Mouse (Mus musculus): ENCODE results near the gene Cntnap5a. TPM values are rescaled to one million over a fixed set of nuclear protein-coding genes. Genes with fewer than 3 reads are reported as not detected.

Cntnap5a gene
- total and polyA plus RNA-seq, 3 experiments: not detected

GRCm38 (mm10) chr1:116353669-116354068 is 669.1 kb downstream of the Cntnap5a start:
- H3K36me3 ChIP-seq (replicated peaks in 1 of 2; ENCODE audit: control insufficient read depth in 1 of 2, insufficient read depth in 1 of 2, low read length in 1 of 2): no peaks in the 10 kb centered on the region
- dilution Hi-C loops (cut with MboI; ENCODE audit: extremely low pct_ligation_motif_present, extremely low pct_unique_long_range_greater_than_20kb, low sequenced_read_pairs): no loop called here
- H3K4me2 ChIP-seq (ENCODE audit: insufficient read depth, low read depth, poor library complexity, severe bottlenecking): no peak overlapping the region
- no peak overlapping the region for H3K4me3 ChIP-seq (replicated peaks in 1 of 3; ENCODE audit: low read depth in 2 of 3, low read length in 2 of 3, poor library complexity in 1 of 3)
- no peak for DNase-seq (ENCODE audit: extremely low read depth)
- no peaks in the 10 kb centered on the region for H3K27me3 ChIP-seq (replicated peaks)
- in situ Hi-C loops (cut with MboI; ENCODE audit: low pct_ligation_motif_present, low pct_unique_long_range_greater_than_20kb, low sequenced_read_pairs): no loop called here
- H3K79me2 ChIP-seq (replicated peaks; ENCODE audit: control insufficient read depth, extremely low read depth, insufficient read depth, poor library complexity, severe bottlenecking): no peaks in the 10 kb centered on the region
- no peaks in the 10 kb centered on the region for H3K4me1 ChIP-seq (ENCODE audit: control insufficient read depth in 1 of 2, insufficient read depth in 2 of 2)
- peaks cover 16% of the 10 kb centered on the region for H3K9me3 ChIP-seq (replicated peaks; ENCODE audit: low read length)
- no peak overlapping the region for H3K9ac ChIP-seq (ENCODE audit: insufficient read depth, low read depth)
- TF ChIP-seq CHD1 (IDR thresholded peaks at IDR 0.05; ENCODE audit: low read depth, low read length): no peak
- TF ChIP-seq RCOR1 (conservative IDR thresholded peaks at IDR 0.05; ENCODE audit: low read depth, low read length): no peak
- TF ChIP-seq JUN (IDR thresholded peaks at IDR 0.05; ENCODE audit: insufficient read depth, low read depth, low read length): no peak
- no peak for TF ChIP-seq IRF4 (IDR thresholded peaks at IDR 0.05; ENCODE audit: low read depth, low read length)
- TF ChIP-seq ZNF384 (IDR thresholded peaks at IDR 0.05; ENCODE audit: low read depth, low read length): no peak
- no peak for TF ChIP-seq MXI1 (IDR thresholded peaks at IDR 0.05; ENCODE audit: low read depth, low read length)
- TF ChIP-seq POLR2AphosphoS2 (IDR thresholded peaks at IDR 0.05; ENCODE audit: low read depth, low read length): no peak
- TF ChIP-seq UBTF (IDR thresholded peaks at IDR 0.05; ENCODE audit: low read depth, low read length): no peak
- no peak for TF ChIP-seq TBP (conservative IDR thresholded peaks at IDR 0.05; ENCODE audit: low read depth, low read length)
- no peak for TF ChIP-seq RAD21 (IDR thresholded peaks at IDR 0.05; ENCODE audit: low read depth, low read length)
- no peak for TF ChIP-seq KAT2A (IDR thresholded peaks at IDR 0.05; ENCODE audit: insufficient replicate concordance, low read length)
- TF ChIP-seq MAFK (IDR thresholded peaks at IDR 0.05; ENCODE audit: insufficient replicate concordance, low read length): no peak
- no peak overlapping the region for H3K27ac ChIP-seq (ENCODE audit: insufficient read depth, low read depth)

GRCm38 (mm10) chr1:116365606-116366005 is 681.0 kb downstream of the Cntnap5a start:
- dilution Hi-C loops (cut with MboI; ENCODE audit: extremely low pct_ligation_motif_present, extremely low pct_unique_long_range_greater_than_20kb, low sequenced_read_pairs): no loop called here
- Histone ChIP-seq H3K27ac (ENCODE audit: insufficient read depth, low read depth) (no peak overlapping the region), H3K9me3 (replicated peaks; ENCODE audit: low read length) (peaks cover 36% of the 10 kb centered on the region), H3K36me3 (replicated peaks in 1 of 2; ENCODE audit: control insufficient read depth in 1 of 2, insufficient read depth in 1 of 2, low read length in 1 of 2) (no peaks in the 10 kb centered on the region), H3K79me2 (replicated peaks; ENCODE audit: control insufficient read depth, extremely low read depth, insufficient read depth, poor library complexity, severe bottlenecking) (no peaks in the 10 kb centered on the region), H3K27me3 (replicated peaks) (no peaks in the 10 kb centered on the region), H3K4me2 (ENCODE audit: insufficient read depth, low read depth, poor library complexity, severe bottlenecking) (no peak overlapping the region), H3K4me1 (ENCODE audit: control insufficient read depth in 1 of 2, insufficient read depth in 2 of 2) (no peaks in the 10 kb centered on the region), H3K9ac (ENCODE audit: insufficient read depth, low read depth) (no peak overlapping the region), H3K4me3 (replicated peaks in 1 of 3; ENCODE audit: low read depth in 2 of 3, low read length in 2 of 3, poor library complexity in 1 of 3) (no peak overlapping the region)
- TF ChIP-seq JUND (conservative IDR thresholded peaks at IDR 0.05; ENCODE audit: low read depth, low read length) (no peak), RAD21 (IDR thresholded peaks at IDR 0.05; ENCODE audit: low read depth, low read length) (no peak), MAFK (IDR thresholded peaks at IDR 0.05; ENCODE audit: insufficient replicate concordance, low read length) (no peak), KAT2A (IDR thresholded peaks at IDR 0.05; ENCODE audit: insufficient replicate concordance, low read length) (no peak), NELFE (IDR thresholded peaks at IDR 0.05; ENCODE audit: low read depth, low read length) (no peak), BHLHE40 (IDR thresholded peaks at IDR 0.05; ENCODE audit: low read depth, low read length) (no peak), IRF4 (IDR thresholded peaks at IDR 0.05; ENCODE audit: low read depth, low read length) (no peak), CHD1 (IDR thresholded peaks at IDR 0.05; ENCODE audit: low read depth, low read length) (no peak), JUN (IDR thresholded peaks at IDR 0.05; ENCODE audit: insufficient read depth, low read depth, low read length) (no peak), CHD2 (IDR thresholded peaks at IDR 0.05; ENCODE audit: low read length) (no peak), HCFC1 (IDR thresholded peaks at IDR 0.05; ENCODE audit: low read depth, low read length) (no peak)
- no peak for DNase-seq (ENCODE audit: extremely low read depth)
- in situ Hi-C loops (cut with MboI; ENCODE audit: low pct_ligation_motif_present, low pct_unique_long_range_greater_than_20kb, low sequenced_read_pairs): no loop called here
